Mouse (Mus musculus): ENCODE data around the gene Stox2.

The Stox2 gene

DNA sequence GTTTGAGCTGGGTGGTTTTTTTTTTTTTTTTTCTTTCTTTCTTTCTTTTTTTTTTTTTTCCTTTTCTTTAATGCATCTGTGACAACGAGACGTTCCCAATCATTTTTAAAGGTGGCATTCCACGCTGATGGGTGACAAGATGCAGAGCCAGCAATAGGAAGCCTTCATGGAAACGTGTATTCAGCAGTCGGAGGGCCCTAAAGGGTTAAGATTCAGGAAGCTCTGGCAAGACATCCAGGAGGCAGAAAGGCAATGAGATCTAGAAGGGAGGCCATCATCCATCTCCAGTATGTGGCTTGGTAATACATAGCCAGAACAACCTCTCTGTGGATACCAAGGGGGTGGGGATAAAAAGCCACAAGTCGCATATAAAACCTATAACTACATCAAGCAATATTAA, 156.5 kb downstream of the Stox2 start:
- DNase-seq (ENCODE audit: low spot score): no peak

DNA sequence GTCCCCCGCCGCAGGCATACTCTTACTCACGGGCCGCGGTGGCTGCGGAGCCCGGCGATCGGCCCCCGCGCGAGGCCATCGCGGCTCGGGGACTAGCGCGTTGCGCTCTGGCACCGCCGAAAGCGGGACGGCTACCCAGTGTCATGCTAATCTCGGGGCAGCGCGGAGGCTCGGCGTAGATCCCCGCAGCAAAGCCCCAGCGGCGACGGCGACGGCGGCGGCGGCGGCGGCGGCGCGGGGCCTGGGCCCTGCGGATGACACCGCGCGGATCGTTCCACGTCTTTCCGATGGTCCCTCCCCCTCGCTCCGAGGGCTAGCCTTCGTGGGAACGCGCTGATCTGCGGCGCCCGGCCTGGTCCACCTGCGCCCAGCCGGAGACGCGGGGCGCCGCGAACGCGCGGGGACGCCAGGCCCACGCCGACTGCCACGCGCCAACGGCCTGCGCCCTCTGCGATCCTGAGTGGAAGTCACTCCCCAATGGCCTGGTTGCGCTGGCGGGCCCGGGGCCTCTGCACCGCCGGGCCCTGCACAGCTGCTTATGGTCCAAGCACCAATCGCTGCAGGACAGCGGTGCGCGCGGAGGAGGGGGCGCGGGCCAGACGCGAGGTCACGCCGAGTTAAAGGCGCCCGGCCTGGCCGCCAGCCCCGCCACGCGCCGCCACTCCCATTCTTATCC, 157.2 kb downstream of the Stox2 start:
- peak; percentile 45 for DNase-seq (ENCODE audit: low spot score)

GRCm38 (mm10) chr8:47288131-47288865, 157.9 kb downstream of the Stox2 start:
- DNase-seq (ENCODE audit: low spot score): no peak

GRCm38 (mm10) chr8:47287641-47288130, 158.5 kb downstream of the Stox2 start:
- DNase-seq (ENCODE audit: low spot score): peak; percentile 11

- DNase-seq (ENCODE audit: low spot score): no peak
Measured at GRCm38 (mm10) chr8:47287201-47287621, 159.0 kb downstream of the Stox2 start.

GRCm38 (mm10) chr8:47286081-47286700, 160.0 kb downstream of the Stox2 start:
- DNase-seq (ENCODE audit: low spot score): no peak

DNA sequence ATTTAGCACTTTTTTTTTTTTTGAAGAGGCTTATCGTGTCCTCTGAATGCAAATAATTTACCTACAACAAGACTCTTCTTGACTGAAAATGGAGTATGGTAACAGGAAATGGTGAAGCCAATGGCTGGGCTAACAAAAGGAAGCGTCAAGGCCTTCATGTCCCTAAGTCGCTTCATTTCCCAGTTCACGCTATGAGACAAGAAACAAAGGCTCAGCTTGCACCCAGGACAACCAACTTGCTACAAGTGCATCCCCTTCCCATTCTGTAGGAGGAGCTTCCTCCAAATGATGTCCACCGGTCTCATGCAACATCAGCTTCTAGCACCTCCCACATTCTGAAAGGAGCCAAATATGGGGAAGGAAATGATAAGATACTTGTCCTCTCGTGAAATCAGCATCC, 160.7 kb downstream of the Stox2 start:
- no peak for DNase-seq (ENCODE audit: low spot score)

- no peak for DNase-seq (ENCODE audit: low spot score)
Measured at GRCm38 (mm10) chr8:47284329-47285326, 161.5 kb downstream of the Stox2 start.

GRCm38 (mm10) chr8:47279898-47280297, 166.3 kb downstream of the Stox2 start:
- DNase-seq (ENCODE audit: low spot score): no peak

GRCm38 (mm10) chr8:47278211-47278610, 168.0 kb downstream of the Stox2 start:
- no peak for DNase-seq (ENCODE audit: low spot score)

DNA sequence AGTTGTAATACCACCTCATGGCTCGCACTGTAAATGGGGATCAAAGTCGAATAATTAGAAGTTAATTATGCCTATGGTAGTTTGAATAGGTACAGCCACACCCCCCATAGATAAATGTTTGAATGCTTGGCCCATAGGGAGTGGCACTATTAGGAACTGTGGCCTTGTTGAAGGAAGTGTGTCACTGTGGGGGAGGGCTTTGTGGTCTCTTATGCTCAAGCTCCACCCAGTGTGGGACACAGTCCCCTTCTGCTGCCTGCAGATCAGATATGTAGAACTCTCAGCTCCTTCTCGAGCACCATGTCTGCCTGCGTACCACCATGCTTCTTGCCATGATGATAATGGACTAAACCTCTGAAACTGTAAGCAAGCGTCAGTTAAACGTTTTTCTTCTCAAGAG, 177.2 kb downstream of the Stox2 start:
- no peak for DNase-seq (ENCODE audit: low spot score)

- peak; percentile 11 for DNase-seq (ENCODE audit: low spot score)
Measured at GRCm38 (mm10) chr8:47268062-47268822, 177.9 kb downstream of the Stox2 start.

- DNase-seq (ENCODE audit: low spot score): no peak
Measured at GRCm38 (mm10) chr8:47263070-47263843, 182.9 kb downstream of the Stox2 start.

GRCm38 (mm10) chr8:47260751-47261474, 185.2 kb downstream of the Stox2 start:
- no peak for DNase-seq (ENCODE audit: low spot score)

DNA sequence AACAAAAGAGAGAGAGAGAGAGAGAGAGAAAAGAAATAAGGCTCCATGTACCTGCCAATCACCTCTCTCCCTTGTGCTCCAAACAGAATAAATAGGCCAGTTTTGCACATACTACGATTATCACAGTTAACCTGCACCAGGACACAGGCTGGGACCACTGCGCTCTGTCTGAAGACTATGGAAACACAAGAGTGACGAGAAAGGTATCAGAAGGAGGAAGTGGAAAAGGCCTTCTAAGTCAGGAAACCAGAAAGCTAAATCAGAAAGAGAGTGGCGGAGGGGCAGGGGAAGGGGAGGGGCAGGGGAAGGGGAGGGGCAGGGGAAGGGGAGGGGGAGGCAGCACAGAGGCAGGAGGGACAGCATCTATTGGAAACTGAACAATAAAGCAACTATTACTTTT, 195.3 kb downstream of the Stox2 start:
- no peak for DNase-seq (ENCODE audit: low spot score)

- no peak for DNase-seq (ENCODE audit: low spot score)
Measured at GRCm38 (mm10) chr8:47245116-47245515, 201.0 kb downstream of the Stox2 start.

GRCm38 (mm10) chr8:47244202-47244601, 202.0 kb downstream of the Stox2 start:
- no peak for DNase-seq (ENCODE audit: low spot score)

DNA sequence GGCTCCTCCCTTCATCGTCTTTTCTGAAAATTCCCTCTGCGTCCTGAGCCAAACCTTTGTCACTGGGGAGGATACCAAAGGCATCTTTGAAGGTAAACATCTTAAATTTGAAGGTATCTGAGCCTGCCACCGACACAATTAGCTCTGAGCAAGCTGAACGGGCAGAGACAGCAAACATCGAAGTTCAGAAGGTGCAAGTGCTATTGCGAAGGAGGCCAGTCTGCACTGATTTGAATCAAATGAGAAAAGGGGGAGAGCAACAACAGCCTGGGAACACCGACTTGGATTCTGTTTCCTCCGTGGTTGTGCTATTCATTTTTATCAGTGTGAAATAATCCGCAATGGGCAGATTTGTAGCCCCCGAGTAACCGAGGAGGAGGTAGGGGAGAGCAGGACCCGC, 202.5 kb downstream of the Stox2 start:
- DNase-seq (ENCODE audit: low spot score): no peak

- DNase-seq (ENCODE audit: low spot score): no peak
Measured at GRCm38 (mm10) chr8:47243016-47243630, 203.0 kb downstream of the Stox2 start.

Data from testis, postnatal 14 days (tissue).